Mouse (Mus musculus): ENCODE data around the gene Atp2b2. TPM values are rescaled to one million over a fixed set of nuclear protein-coding genes. Genes with fewer than 3 reads are reported as not detected.

Gene Atp2b2
- polyA plus RNA-seq, 1 experiment from 2014 or later, result 0.14 TPM

GRCm38 (mm10) chr6:113748351-113748750 is 294.1 kb downstream of the Atp2b2 start:
- H3K27ac ChIP-seq, result no peak overlapping the region
- ATAC-seq (ENCODE audit: borderline replicate concordance, extremely low read depth, low FRiP score, low TSS enrichment), result no peak

GRCm38 (mm10) chr6:113747284-113747683 is 295.1 kb downstream of the Atp2b2 start:
- Histone ChIP-seq H3K9ac (no peak overlapping the region), H3K4me2 (no peak overlapping the region), H3K4me1 (no peaks in the 10 kb centered on the region), H3K27ac (no peak overlapping the region), H3K4me3 (no peak overlapping the region), H3K9me3 (no peaks in the 10 kb centered on the region), H3K36me3 (no peaks in the 10 kb centered on the region), H3K27me3 (peaks cover 31% of the 10 kb centered on the region)
- 78% methylated on average over 14 of the region's 14 CpGs for WGBS
- ATAC-seq (ENCODE audit: borderline replicate concordance, extremely low read depth, low FRiP score, low TSS enrichment), result no peak

More at GRCm38 (mm10) chr6:113748351-113748750, 294.1 kb downstream of the Atp2b2 start:
- Histone ChIP-seq H3K27me3 (peaks cover 31% of the 10 kb centered on the region), H3K9ac (no peak overlapping the region), H3K36me3 (no peaks in the 10 kb centered on the region), H3K4me1 (no peaks in the 10 kb centered on the region), H3K4me2 (peak overlapping the region; percentile 9), H3K9me3 (no peaks in the 10 kb centered on the region), H3K4me3 (no peak overlapping the region)
- 24% methylated on average over 26 of the region's 26 CpGs for WGBS

GRCm38 (mm10) chr6:113745117-113745516 is 297.3 kb downstream of the Atp2b2 start:
- no peak for ATAC-seq (ENCODE audit: borderline replicate concordance, extremely low read depth, low FRiP score, low TSS enrichment)
- Histone ChIP-seq H3K9ac (no peak overlapping the region), H3K27ac (no peak overlapping the region), H3K27me3 (peaks cover 31% of the 10 kb centered on the region), H3K9me3 (no peaks in the 10 kb centered on the region), H3K36me3 (no peaks in the 10 kb centered on the region), H3K4me1 (peaks cover 3% of the 10 kb centered on the region; the same call in 1 of the 2 replicates), H3K4me2 (no peak overlapping the region), H3K4me3 (no peak overlapping the region)

- H3K36me3 ChIP-seq, result peaks cover 1% of the 10 kb centered on the region; the same call in 1 of the 2 replicates
- peaks cover 13% of the 10 kb centered on the region for H3K4me1 ChIP-seq
- ATAC-seq (ENCODE audit: borderline replicate concordance, extremely low read depth, low FRiP score, low TSS enrichment), result no peak
- H3K9ac ChIP-seq, result no peak overlapping the region
- WGBS, result 52% methylated on average over 1 of the region's 1 CpGs
- H3K27me3 ChIP-seq, result peaks cover 14% of the 10 kb centered on the region
- no peak overlapping the region for H3K4me2 ChIP-seq
- no peak overlapping the region for H3K4me3 ChIP-seq
- H3K27ac ChIP-seq, result no peak overlapping the region
- no peaks in the 10 kb centered on the region for H3K9me3 ChIP-seq
These were observed 299.3 kb downstream of the Atp2b2 start for GRCm38 (mm10) chr6:113743111-113743510.

- Histone ChIP-seq H3K4me3 (no peak overlapping the region), H3K36me3 (peaks cover 9% of the 10 kb centered on the region), H3K9ac (no peak overlapping the region), H3K9me3 (no peaks in the 10 kb centered on the region), H3K27me3 (peaks cover 8% of the 10 kb centered on the region; the same call in 1 of the 2 replicates), H3K4me2 (no peak overlapping the region), H3K4me1 (peaks cover 13% of the 10 kb centered on the region), H3K27ac (no peak overlapping the region)
- 58% methylated on average over 1 of the region's 1 CpGs for WGBS
- no peak for ATAC-seq (ENCODE audit: borderline replicate concordance, extremely low read depth, low FRiP score, low TSS enrichment)
These were observed 300.1 kb downstream of the Atp2b2 start for GRCm38 (mm10) chr6:113742321-113742720.

- H3K27me3 ChIP-seq, result 0 out of 2 replicates have a peak, but pooled peaks cover 2% of the 10 kb centered on the region
- H3K4me3 ChIP-seq, result no peak overlapping the region
- H3K9ac ChIP-seq, result no peak overlapping the region
- H3K9me3 ChIP-seq, result no peaks in the 10 kb centered on the region
- no peak overlapping the region for H3K27ac ChIP-seq
- H3K4me2 ChIP-seq, result no peak overlapping the region
- 64% methylated on average over 2 of the region's 2 CpGs for WGBS
- ATAC-seq (ENCODE audit: borderline replicate concordance, extremely low read depth, low FRiP score, low TSS enrichment), result no peak
- H3K36me3 ChIP-seq, result peaks cover 15% of the 10 kb centered on the region
- peaks cover 13% of the 10 kb centered on the region for H3K4me1 ChIP-seq
These were observed 301.0 kb downstream of the Atp2b2 start for GRCm38 (mm10) chr6:113741425-113741824.

- peaks cover 13% of the 10 kb centered on the region for H3K4me1 ChIP-seq
- H3K36me3 ChIP-seq, result peaks cover 24% of the 10 kb centered on the region
- WGBS, result 7% methylated on average over 41 of the region's 41 CpGs
- ATAC-seq (ENCODE audit: borderline replicate concordance, extremely low read depth, low FRiP score, low TSS enrichment), result peak; percentile 77
- no peaks in the 10 kb centered on the region for H3K9me3 ChIP-seq
- H3K27ac ChIP-seq, result peak within 1 kb of the TSS; percentile 46; the same call in 1 of the 2 replicates
- H3K4me2 ChIP-seq, result peak within 1 kb of the TSS; percentile 70
- H3K27me3 ChIP-seq, result no peaks in the 10 kb centered on the region
- peak within 1 kb of the TSS; percentile 89 for H3K4me3 ChIP-seq
- peak within 1 kb of the TSS; percentile 76 for H3K9ac ChIP-seq
These were observed 301.9 kb downstream of the Atp2b2 start, which contains the start of gene Sec13 for GRCm38 (mm10) chr6:113740236-113741217. TSS of gene Sec13 (minus strand) at chr6:113740743.

DNA sequence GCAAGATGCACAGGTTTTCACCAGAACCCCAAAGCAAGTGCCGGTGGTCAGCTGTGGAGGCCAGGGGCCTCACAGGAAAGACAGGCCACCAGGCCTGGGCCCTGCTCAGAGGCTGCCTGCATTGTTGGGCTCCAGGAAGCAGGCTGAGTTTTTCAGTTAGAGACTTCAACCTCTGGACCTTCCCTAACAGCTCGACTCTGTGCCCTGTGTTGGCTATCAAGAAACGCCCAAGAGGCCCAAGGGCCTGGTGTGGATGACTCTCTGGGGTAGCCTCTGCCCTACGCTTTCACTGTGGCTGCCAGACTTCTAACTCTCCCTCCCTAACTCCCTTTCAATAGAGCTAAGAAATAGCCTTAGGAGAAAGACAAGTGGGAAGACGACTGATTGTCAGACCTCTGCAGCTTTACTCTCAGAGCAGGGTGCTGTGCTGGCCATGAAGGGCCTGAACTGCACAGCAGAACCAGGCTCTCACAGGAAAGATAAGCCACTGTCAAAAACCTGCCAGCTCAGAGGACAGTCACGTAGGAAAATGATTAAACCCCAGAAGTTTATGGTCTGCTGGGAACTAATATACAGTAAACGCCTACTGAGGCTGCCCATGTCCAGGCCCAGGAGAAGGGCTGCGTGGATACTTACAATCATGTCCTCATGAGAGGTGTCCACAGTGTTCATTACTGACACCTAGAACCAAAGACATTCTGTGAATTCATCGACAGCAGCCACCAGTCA is 304.9 kb downstream of the Atp2b2 start:
- ATAC-seq (ENCODE audit: borderline replicate concordance, extremely low read depth, low FRiP score, low TSS enrichment), result no peak
- Histone ChIP-seq H3K36me3 (peaks cover 46% of the 10 kb centered on the region), H3K27ac (no peak overlapping the region), H3K4me2 (no peak overlapping the region), H3K4me1 (peaks cover 13% of the 10 kb centered on the region), H3K4me3 (no peak overlapping the region), H3K27me3 (no peaks in the 10 kb centered on the region), H3K9ac (no peak overlapping the region), H3K9me3 (no peaks in the 10 kb centered on the region)
- WGBS, result 91% methylated on average over 9 of the region's 9 CpGs

DNA sequence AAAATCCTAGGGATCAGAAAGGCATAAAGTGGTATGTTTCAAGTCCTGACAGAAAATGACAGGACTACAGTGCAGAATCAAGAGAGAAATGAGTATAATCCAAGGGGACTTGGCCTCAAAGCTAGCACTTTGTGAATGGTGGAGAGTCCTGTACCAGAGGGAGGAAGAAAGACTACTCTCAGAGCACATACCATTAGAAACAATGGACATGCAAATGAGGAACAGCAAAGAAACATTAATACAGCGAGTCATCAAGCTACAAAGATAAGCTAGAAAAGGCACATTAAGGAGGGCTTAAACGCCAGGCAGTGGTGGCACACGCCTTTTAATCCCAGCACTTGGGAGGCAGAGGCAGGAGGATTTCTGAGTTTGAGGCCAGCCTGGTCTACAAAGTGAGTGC is 311.1 kb downstream of the Atp2b2 start:
- no peak overlapping the region for H3K4me2 ChIP-seq
- H3K9ac ChIP-seq, result no peak overlapping the region
- H3K27ac ChIP-seq, result no peak overlapping the region
- no peaks in the 10 kb centered on the region for H3K27me3 ChIP-seq
- H3K36me3 ChIP-seq, result peaks cover 90% of the 10 kb centered on the region
- H3K4me1 ChIP-seq, result no peaks in the 10 kb centered on the region
- H3K9me3 ChIP-seq, result no peaks in the 10 kb centered on the region
- H3K4me3 ChIP-seq, result no peak overlapping the region
- no peak for ATAC-seq (ENCODE audit: borderline replicate concordance, extremely low read depth, low FRiP score, low TSS enrichment)
- WGBS, result 86% methylated on average over 3 of the region's 3 CpGs

DNA sequence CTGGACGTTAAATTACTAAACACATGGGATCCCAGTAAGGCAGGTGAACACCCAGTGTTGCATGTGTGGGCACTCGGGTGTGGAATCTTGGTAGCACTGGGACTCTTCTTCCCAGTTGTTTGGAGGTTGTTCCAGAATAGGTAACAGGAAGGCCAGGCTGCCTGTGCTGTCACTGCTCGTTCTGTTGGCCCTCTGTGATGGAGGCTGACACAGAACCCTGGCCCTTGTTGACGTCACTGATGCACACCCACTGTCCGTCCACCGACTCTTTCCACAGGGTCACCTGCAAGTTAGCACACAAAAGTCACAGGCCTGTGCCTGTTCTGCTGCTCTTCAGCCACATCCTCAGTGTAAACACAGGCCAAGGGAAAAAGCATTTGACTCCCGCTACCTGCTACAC is 314.2 kb downstream of the Atp2b2 start:
- no peak overlapping the region for H3K4me2 ChIP-seq
- H3K36me3 ChIP-seq, result peaks cover 70% of the 10 kb centered on the region
- ATAC-seq (ENCODE audit: borderline replicate concordance, extremely low read depth, low FRiP score, low TSS enrichment), result no peak
- 90% methylated on average over 7 of the region's 7 CpGs for WGBS
- H3K9me3 ChIP-seq, result no peaks in the 10 kb centered on the region
- no peak overlapping the region for H3K4me3 ChIP-seq
- no peak overlapping the region for H3K9ac ChIP-seq
- no peaks in the 10 kb centered on the region for H3K4me1 ChIP-seq
- H3K27ac ChIP-seq, result no peak overlapping the region
- H3K27me3 ChIP-seq, result no peaks in the 10 kb centered on the region

- 72% methylated on average over 4 of the region's 4 CpGs for WGBS
- Histone ChIP-seq H3K4me3 (no peak overlapping the region), H3K36me3 (peaks cover 38% of the 10 kb centered on the region), H3K4me1 (no peaks in the 10 kb centered on the region), H3K9me3 (no peaks in the 10 kb centered on the region), H3K27me3 (no peaks in the 10 kb centered on the region), H3K4me2 (no peak overlapping the region), H3K9ac (no peak overlapping the region), H3K27ac (no peak overlapping the region)
- no peak for ATAC-seq (ENCODE audit: borderline replicate concordance, extremely low read depth, low FRiP score, low TSS enrichment)
These were observed 321.4 kb downstream of the Atp2b2 start for GRCm38 (mm10) chr6:113721061-113721460.

- Histone ChIP-seq H3K9me3 (no peaks in the 10 kb centered on the region), H3K4me1 (no peaks in the 10 kb centered on the region), H3K27ac (no peak within 1 kb of the TSS), H3K36me3 (peaks cover 46% of the 10 kb centered on the region), H3K27me3 (no peaks in the 10 kb centered on the region), H3K4me3 (no peak within 1 kb of the TSS), H3K9ac (no peak within 1 kb of the TSS), H3K4me2 (no peak within 1 kb of the TSS)
- ATAC-seq (ENCODE audit: borderline replicate concordance, extremely low read depth, low FRiP score, low TSS enrichment), result no peak
- WGBS, result 63% methylated on average over 3 of the region's 3 CpGs
These were observed 322.5 kb downstream of the Atp2b2 start, which contains the start of gene Ghrl for GRCm38 (mm10) chr6:113719878-113720277. TSS of gene Ghrl (minus strand) at chr6:113719880.
